Mouse (Mus musculus): ENCODE data around the gene Psmd5. TPM values are rescaled to one million over a fixed set of nuclear protein-coding genes. Genes with fewer than 3 reads are reported as not detected.
A peak's percentile ranks its signal among the peaks of the same experiment; 100 is the strongest.
"Not testable (repeated sequence)": the region's sequence is repeated elsewhere in the genome, so short reads cannot be mapped to it uniquely, and the experiment has no call there.

Psmd5 gene
- polyA plus RNA-seq, 1 experiment from 2014 or later = 114 TPM

DNA sequence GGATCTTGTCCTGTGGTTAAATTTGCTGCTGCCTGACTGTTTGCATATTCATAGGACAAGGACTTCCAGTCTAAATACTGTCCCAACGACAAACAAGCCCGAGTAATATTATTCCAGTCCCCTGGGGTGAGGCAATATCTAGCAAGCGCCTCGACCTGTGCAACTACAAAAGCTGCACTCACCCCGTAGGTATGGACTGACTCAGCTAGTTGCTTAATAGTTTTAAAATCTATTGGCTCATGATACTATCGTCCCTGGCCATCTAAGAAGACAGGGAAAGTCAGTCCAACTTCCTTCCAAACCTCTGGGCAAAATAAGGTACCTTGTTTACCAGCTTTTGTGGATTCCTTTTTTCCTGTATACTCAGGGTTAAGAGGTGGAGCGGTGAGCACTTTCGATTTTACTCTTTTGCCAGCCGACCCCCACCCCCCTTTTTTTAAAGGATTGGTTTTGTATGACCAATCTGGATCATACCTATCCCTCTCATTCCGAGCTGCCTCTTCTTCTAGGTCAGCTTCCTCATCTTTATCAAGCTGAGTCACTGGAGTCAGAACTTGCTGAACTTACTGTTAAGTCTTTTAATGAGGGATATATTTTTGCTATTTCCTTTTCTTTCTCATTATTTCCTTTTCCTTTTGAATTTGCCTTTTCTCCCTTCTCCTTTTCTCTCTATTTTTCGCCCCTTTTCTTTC is 41.9 kb downstream of the Psmd5 start, which contains the start of gene Gm34653:
TSS of gene Gm34653 (plus strand) at position 242 of the 692 bp plus-strand sequence.
- H3K4me1 ChIP-seq (ENCODE audit: control insufficient read depth, insufficient read depth, low read length); H3K4me2 ChIP-seq (ENCODE audit: low read depth, low read length); DNase-seq (ENCODE audit: low spot score); H3K4me3 ChIP-seq (ENCODE audit: low read depth, low read length); H3K9me3 ChIP-seq (replicated peaks; ENCODE audit: control insufficient read depth, low read length); H3K27me3 ChIP-seq (ENCODE audit: control insufficient read depth, insufficient read depth, low read length); H3K36me3 ChIP-seq (replicated peaks; ENCODE audit: control insufficient read depth, insufficient read depth, low read depth, low read length); H3K9ac ChIP-seq (replicated peaks; ENCODE audit: low read length); ATAC-seq (replicated peaks; ENCODE audit: insufficient number of reproducible peaks, low FRiP score, low TSS enrichment, low read depth); H3K27ac ChIP-seq (replicated peaks; ENCODE audit: low read depth, low read length): not testable (repeated sequence)
- WGBS = 76% methylated on average over 11 of the region's 11 CpGs

DNA sequence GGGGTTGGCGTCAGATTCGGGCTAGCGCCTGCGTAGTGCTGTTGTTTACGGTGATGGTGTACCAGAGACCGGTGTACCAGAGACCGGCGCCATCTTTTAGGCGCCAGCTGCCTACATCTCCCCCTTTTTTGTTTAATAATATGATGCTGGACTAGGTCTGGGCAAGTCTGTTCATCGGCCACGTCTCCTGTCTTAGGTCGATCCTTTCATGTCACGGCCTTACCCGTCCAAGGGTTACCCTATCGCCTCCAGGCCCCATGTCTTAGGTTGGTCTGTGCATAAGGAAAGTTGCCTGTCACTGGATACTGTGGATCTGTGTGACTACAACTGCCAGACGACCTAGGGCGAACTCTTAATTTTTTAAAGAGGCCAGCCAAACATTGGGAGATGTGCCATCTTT is 44.7 kb downstream of the Psmd5 start:
- not testable (repeated sequence) for ATAC-seq (replicated peaks; ENCODE audit: insufficient number of reproducible peaks, low FRiP score, low TSS enrichment, low read depth); H3K27ac ChIP-seq (replicated peaks; ENCODE audit: low read depth, low read length); H3K9me3 ChIP-seq (replicated peaks; ENCODE audit: control insufficient read depth, low read length); H3K27me3 ChIP-seq (ENCODE audit: control insufficient read depth, insufficient read depth, low read length); H3K9ac ChIP-seq (replicated peaks; ENCODE audit: low read length); H3K4me2 ChIP-seq (ENCODE audit: low read depth, low read length); H3K36me3 ChIP-seq (replicated peaks; ENCODE audit: control insufficient read depth, insufficient read depth, low read depth, low read length); DNase-seq (ENCODE audit: low spot score); H3K4me3 ChIP-seq (ENCODE audit: low read depth, low read length); H3K4me1 ChIP-seq (ENCODE audit: control insufficient read depth, insufficient read depth, low read length)
- 95% methylated on average over 17 of the region's 17 CpGs for WGBS

DNA sequence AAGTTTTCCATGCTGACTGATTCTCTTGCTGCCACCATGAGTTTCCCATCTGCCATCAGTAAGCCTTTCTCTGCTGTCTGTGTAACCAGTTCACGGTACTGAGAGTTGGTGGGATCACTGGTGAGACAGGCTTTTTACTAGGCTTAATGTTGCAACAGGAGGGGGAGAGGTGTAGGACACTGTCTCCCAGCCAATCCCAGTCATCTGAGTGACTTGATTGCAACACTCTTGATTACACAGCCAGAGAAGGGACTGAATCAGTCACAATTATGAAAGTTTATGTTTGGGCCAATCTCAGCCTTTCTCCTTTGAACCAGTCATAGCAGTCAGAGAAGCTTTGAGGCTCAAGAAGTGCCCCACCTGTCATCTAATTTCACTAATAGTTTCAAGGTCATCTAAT is 46.7 kb downstream of the Psmd5 start:
- Histone ChIP-seq H3K4me3 (ENCODE audit: low read depth, low read length) (no peak overlapping the region), H3K27me3 (ENCODE audit: control insufficient read depth, insufficient read depth, low read length) (no peaks in the 10 kb centered on the region), H3K4me2 (ENCODE audit: low read depth, low read length) (no peak overlapping the region), H3K27ac (replicated peaks; ENCODE audit: low read depth, low read length) (no peak overlapping the region), H3K9ac (replicated peaks; ENCODE audit: low read length) (no peak overlapping the region), H3K4me1 (ENCODE audit: control insufficient read depth, insufficient read depth, low read length) (no peaks in the 10 kb centered on the region), H3K9me3 (replicated peaks; ENCODE audit: control insufficient read depth, low read length) (no peaks in the 10 kb centered on the region), H3K36me3 (replicated peaks; ENCODE audit: control insufficient read depth, insufficient read depth, low read depth, low read length) (no peaks in the 10 kb centered on the region)
- no peak for DNase-seq (ENCODE audit: low spot score)
- ATAC-seq (replicated peaks; ENCODE audit: insufficient number of reproducible peaks, low FRiP score, low TSS enrichment, low read depth) = no peak
- WGBS = 85% methylated on average over 1 of the region's 1 CpGs

DNA sequence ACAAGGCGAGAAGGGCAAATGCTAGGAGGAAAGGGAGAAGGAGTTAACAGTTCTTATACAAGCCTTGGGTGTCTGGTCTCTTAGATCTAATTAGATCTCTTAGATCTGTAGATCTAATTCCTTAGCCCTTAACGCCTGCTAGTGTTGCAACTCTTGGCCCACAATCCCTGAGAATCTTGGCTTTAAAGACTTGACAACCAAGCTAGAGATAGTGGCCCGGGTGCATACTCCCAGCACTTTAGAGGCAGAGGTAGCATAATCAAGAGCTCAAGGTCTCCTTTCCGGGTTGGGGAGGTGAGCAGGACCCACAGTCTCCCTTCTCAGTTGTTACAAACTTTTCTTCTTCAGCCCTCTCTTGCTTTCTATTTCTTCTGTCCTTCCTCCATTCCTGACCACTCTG is 47.2 kb downstream of the Psmd5 start:
- Histone ChIP-seq H3K4me3 (ENCODE audit: low read depth, low read length) (no peak overlapping the region), H3K9ac (replicated peaks; ENCODE audit: low read length) (no peak overlapping the region), H3K4me1 (ENCODE audit: control insufficient read depth, insufficient read depth, low read length) (no peaks in the 10 kb centered on the region), H3K27me3 (ENCODE audit: control insufficient read depth, insufficient read depth, low read length) (no peaks in the 10 kb centered on the region), H3K27ac (replicated peaks; ENCODE audit: low read depth, low read length) (no peak overlapping the region), H3K9me3 (replicated peaks; ENCODE audit: control insufficient read depth, low read length) (no peaks in the 10 kb centered on the region), H3K4me2 (ENCODE audit: low read depth, low read length) (no peak overlapping the region), H3K36me3 (replicated peaks; ENCODE audit: control insufficient read depth, insufficient read depth, low read depth, low read length) (no peaks in the 10 kb centered on the region)
- ATAC-seq (replicated peaks; ENCODE audit: insufficient number of reproducible peaks, low FRiP score, low TSS enrichment, low read depth) (no peak), DNase-seq (ENCODE audit: low spot score) (no peak)
- 87% methylated on average over 4 of the region's 4 CpGs for WGBS

DNA sequence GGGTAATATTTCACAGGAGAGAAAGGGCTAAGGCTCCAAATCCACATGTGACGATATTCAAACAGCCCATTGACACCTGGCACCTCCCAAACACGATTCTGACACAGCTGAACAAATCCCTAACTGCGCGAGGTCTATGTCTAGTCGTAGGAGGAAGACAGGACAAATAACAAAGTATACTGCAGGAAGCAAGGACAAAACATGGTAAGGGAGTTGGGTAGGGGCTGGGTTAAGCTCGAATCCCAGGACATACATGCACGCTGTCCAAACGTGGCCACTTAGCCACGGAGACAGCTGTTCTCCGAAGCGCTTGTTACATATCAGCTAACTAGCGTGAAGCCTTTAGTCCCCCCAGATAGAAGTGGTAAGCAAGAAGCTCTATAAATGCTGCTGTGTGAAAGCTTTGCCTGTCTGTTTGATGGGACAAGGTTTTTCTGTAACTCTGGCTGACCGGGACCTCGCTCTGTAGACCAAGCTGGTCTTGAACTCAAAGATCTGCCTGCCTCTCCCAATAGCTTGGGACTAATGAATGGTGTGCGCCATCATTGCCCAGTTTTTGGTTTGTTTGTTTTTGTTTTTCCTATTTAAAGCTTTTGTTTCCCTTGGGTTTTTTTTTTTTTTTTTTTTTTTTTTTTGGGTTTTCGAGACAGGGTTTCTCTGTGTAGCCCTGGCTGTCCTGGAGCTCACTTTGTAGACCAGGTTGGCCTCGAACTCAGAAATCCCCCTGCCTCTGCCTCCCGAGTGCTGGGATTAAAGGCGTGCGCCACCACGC is 48.1 kb downstream of the Psmd5 start:
- WGBS = 31% methylated on average over 19 of the region's 21 CpGs
- ATAC-seq (replicated peaks; ENCODE audit: insufficient number of reproducible peaks, low FRiP score, low TSS enrichment, low read depth) (0 out of 2 replicates have a peak, but pooled peaks have one; percentile 3), DNase-seq (ENCODE audit: low spot score) (peak; percentile 21)
- Histone ChIP-seq H3K36me3 (replicated peaks; ENCODE audit: control insufficient read depth, insufficient read depth, low read depth, low read length) (no peaks in the 10 kb centered on the region), H3K27me3 (ENCODE audit: control insufficient read depth, insufficient read depth, low read length) (no peaks in the 10 kb centered on the region), H3K4me3 (ENCODE audit: low read depth, low read length) (peak overlapping the region; percentile 94), H3K4me1 (ENCODE audit: control insufficient read depth, insufficient read depth, low read length) (no peaks in the 10 kb centered on the region), H3K9ac (replicated peaks; ENCODE audit: low read length) (peak overlapping the region; percentile 89), H3K27ac (replicated peaks; ENCODE audit: low read depth, low read length) (0 out of 2 replicates have a peak overlapping the region, but pooled peaks have one; percentile 28), H3K4me2 (ENCODE audit: low read depth, low read length) (peak overlapping the region; percentile 77), H3K9me3 (replicated peaks; ENCODE audit: control insufficient read depth, low read length) (no peaks in the 10 kb centered on the region)

DNA sequence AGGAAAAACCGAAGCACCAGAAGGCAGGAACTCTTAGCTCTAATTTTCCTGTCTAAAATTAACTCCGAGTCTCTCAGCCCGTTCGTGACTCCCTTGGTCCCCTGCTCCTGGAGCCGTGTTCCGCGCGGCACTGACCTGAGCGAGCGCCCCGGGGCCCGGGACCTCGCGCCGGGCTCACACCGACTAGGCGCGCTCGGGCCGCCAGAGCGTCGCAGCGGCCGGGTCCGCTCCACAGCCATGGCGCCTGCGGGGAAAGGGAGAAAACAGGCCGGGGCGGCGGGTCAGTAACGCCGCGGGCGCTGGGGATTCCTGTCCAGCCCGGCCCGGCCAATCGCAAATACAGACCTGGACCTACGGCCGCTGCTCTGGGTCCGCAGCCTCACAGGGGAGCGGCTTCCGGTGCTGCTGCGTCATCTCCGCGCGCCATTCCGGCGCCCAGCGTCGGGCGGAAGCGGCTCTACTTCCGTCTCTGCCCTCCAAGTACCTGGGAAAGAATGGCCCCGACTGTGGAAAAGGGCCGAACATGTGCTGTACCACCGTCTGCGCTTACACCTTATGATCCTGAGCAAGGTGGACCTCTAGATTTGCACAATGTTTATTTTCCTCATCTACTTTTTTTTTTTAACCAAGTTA is 48.8 kb downstream of the Psmd5 start, which contains the start of gene Fbxw2:
TSS of gene Fbxw2 (minus strand) at position 485 of the 633 bp plus-strand sequence.
- H3K4me3 ChIP-seq (ENCODE audit: low read depth, low read length) = peak within 1 kb of the TSS; percentile 94
- H3K9me3 ChIP-seq (replicated peaks; ENCODE audit: control insufficient read depth, low read length) = no peaks in the 10 kb centered on the region
- H3K4me1 ChIP-seq (ENCODE audit: control insufficient read depth, insufficient read depth, low read length) = no peaks in the 10 kb centered on the region
- peak within 1 kb of the TSS; percentile 89 for H3K9ac ChIP-seq (replicated peaks; ENCODE audit: low read length)
- no peaks in the 10 kb centered on the region for H3K27me3 ChIP-seq (ENCODE audit: control insufficient read depth, insufficient read depth, low read length)
- peak within 1 kb of the TSS; percentile 77 for H3K4me2 ChIP-seq (ENCODE audit: low read depth, low read length)
- 1% methylated on average over 47 of the region's 57 CpGs for WGBS
- peak; percentile 95 for ATAC-seq (replicated peaks; ENCODE audit: insufficient number of reproducible peaks, low FRiP score, low TSS enrichment, low read depth)
- peaks cover under 1% of the 10 kb centered on the region for H3K36me3 ChIP-seq (replicated peaks; ENCODE audit: control insufficient read depth, insufficient read depth, low read depth, low read length)
- peak; percentile 95 for DNase-seq (ENCODE audit: low spot score)
- H3K27ac ChIP-seq (replicated peaks; ENCODE audit: low read depth, low read length) = peak within 1 kb of the TSS; percentile 38; the same call in 1 of the 2 replicates

DNA sequence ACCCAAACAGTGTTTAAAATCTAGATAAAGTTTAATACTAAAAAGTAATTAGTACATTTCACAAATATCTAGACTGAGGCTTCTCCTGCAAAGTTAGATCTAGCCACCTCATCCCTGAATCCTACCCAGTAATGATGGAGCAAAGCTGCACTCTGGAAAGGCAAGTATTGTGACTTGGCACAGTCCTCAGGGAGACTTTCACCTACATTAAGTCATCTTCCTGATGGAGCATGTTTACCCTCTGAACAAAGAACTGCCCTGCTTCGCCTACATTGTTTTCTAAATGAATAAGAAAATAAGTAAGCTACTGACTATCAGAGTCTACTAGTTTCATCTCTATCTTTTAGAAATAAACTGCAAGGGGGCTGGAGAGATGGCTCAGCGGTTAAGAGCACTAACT is 56.3 kb downstream of the Psmd5 start:
- Histone ChIP-seq H3K27me3 (ENCODE audit: control insufficient read depth, insufficient read depth, low read length) (no peaks in the 10 kb centered on the region), H3K4me3 (ENCODE audit: low read depth, low read length) (no peak overlapping the region), H3K4me1 (ENCODE audit: control insufficient read depth, insufficient read depth, low read length) (no peaks in the 10 kb centered on the region), H3K4me2 (ENCODE audit: low read depth, low read length) (no peak overlapping the region), H3K36me3 (replicated peaks; ENCODE audit: control insufficient read depth, insufficient read depth, low read depth, low read length) (peaks cover 2% of the 10 kb centered on the region), H3K9me3 (replicated peaks; ENCODE audit: control insufficient read depth, low read length) (no peaks in the 10 kb centered on the region), H3K9ac (replicated peaks; ENCODE audit: low read length) (no peak overlapping the region), H3K27ac (replicated peaks; ENCODE audit: low read depth, low read length) (no peak overlapping the region)
- 87% methylated on average over 2 of the region's 2 CpGs for WGBS
- no peak for ATAC-seq (replicated peaks; ENCODE audit: insufficient number of reproducible peaks, low FRiP score, low TSS enrichment, low read depth)
- no peak for DNase-seq (ENCODE audit: low spot score)
